Mouse (Mus musculus) erythroid progenitor cell, adult 5-6 weeks (primary cell): Measurements from ENCODE around the gene Tsku. TPM values are rescaled to one million over a fixed set of nuclear protein-coding genes. Genes with fewer than 3 reads are reported as not detected.
A peak's percentile ranks its signal among the peaks of the same experiment; 100 is the strongest.

Experiments
- ATAC-seq: replicated peaks from 2 replicates; pipeline ENCODE4 v1.8.0; 2016; ENCODE audit warnings: moderate number of reproducible peaks, mild to moderate bottlenecking, moderate TSS enrichment, inconsistent platforms; ENCODE audit not compliant: poor library complexity, low FRiP score, severe bottlenecking
- total RNA-seq, 2 experiments: library from RNA; stranded (forward) in 1 of 2; stranded (reverse) in 1 of 2; fragments of 150-400 nt in 1 of 2; fragments of 186-747, 209-891 nt in 1 of 2; gene quantifications; 2 replicates each; pipeline versions ENCODE4 v1.2.3 to v1.2.4; 2015 to 2017; ENCODE audit warnings: low replicate concordance in 2 of 2

Gene Tsku
- total RNA-seq, 2 experiments from 2014 or later = not detected

DNA sequence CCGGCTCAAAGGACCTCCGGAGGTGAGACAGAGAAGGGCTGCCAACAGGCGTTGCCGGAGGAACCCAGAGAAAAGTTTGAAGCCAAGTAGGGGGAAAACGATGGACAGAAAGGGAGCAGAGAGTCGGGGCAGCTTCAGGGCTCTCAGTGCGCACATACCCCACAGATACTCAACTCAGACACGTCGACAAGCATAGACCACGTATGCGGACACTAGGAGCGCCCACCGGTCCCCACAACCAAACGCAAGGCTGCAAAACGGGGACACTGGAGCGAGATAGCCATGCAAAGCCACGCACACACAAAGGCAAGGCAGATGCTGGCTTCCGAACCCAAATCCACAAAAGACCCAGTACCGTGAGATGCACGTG, 522 bp downstream of the Tsku start:
- no peak for ATAC-seq

DNA sequence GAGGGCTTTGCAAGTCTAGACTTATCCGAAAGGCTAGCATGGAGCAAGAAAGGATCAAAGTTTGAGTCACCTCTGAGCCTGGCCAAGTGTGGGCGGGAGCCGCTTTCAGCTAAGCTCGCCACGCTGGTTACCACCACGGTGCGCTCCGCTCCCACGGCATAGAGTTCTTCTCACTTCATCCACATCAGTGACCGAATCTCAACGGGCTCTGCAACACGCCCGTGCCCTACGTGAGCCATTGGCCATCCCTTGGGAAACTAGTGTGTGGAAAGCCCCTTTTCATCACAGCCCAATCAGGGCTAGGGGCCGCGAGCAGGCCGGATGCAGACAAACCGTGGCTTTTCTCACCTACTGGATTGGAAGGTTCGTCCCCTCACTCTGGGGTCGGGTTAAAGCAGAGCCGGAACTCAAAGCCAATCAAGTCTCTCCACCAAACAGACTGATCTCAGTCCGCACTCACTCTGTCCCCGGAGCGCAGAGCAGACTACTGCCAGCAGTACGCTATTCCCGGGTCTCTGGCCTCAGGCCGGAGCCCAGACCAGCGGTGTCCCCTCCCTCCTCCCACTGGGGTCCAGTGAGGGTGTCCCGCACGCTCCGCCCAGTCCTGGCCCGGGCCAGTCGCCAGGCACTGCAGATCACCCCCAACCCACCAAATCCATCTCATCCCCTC, 1.0 kb downstream of the Tsku start:
- ATAC-seq = no peak

DNA sequence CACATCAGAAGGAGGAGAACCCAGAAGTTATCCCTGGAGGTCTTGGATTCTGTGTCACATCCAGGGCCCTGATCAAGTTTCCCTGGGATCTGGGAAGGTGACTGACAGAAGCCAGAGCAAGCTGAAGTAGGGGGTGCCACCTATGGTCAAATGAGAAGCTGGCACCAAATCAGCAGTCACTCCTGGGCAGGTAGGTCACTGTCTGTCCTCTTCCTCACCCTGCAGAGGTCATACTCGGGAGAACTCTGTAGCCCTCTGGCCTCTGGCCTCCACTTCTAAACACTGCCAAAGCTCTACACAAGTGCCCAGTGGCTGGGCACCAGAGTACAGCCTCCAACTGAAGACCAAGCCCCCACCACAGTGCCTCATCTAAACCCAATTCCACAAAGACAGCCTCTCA, 3.1 kb downstream of the Tsku start:
- no peak for ATAC-seq

DNA sequence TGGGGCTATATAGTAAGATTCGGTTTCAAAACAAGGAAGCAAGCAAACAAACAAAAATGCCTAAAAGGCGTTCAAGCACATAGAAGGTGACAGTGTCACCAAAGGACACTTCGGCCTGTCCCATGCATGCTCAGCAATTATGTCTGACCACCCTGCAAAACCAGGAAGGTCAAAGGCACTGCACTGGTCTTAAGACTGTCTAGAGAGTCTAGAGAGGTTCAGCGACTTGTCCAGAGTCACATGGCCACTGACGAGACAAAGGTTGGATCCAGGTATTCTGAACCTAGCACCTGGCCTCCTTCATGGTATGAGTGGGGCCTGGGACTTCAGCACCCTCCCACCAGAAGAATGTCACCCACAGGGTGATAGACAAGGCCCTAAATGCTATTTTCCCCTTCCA, 3.8 kb downstream of the Tsku start:
- ATAC-seq = no peak

DNA sequence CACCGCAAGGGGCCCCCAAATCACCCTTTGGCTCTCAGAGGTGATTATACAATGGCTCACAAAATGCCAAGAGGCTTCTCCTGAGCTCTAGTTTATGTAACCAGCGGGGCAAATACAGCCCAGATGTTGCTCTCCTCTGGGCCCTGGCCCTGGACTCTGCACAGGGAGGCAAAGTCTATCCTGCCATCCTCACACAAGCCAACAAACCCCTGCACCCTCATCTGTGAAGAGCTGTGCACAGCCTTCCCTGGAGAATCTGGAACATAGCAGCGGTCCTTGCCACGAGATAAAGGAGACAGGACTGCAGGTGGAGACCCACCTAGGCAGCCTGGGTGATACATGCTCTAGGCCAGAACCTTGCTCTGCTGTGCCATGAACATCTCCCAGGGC, 6.2 kb downstream of the Tsku start:
- no peak for ATAC-seq

DNA sequence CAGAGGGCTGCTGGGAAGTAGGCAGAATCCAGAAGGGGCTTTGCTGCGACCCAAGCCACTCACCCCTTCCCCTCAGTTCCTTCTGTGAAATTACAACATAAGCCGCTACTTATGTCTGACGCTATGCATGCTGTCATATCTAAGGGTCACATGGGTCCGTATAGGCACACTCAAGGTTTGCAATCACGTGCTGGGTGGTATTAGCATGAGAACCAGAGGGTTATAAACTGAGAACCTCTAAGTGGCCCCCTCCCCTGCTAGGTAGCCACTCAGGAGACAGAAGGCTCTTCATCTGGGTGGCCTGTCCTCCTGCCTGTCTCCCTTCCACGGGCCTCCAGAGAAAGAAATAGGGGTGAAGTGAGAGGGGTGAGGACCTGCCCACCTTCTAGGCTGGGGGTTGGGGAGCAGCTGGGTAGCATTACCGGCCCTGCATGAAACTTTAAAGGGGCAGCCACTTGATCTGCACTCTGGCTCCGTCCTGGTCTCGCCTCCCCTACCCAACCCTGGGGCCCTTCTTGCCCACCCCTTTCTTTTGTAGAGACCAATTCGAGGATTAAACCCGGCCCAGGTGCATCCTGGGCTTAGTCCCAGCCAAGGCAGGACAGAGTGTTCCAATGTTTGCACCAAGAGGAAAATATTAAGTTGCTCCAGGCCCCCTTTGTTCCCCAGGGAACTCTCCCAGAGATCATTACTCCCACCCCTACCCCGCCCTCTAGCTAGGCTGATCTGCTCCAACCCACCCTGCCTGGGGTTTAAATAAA, 6.8 kb downstream of the Tsku start:
- no peak for ATAC-seq

DNA sequence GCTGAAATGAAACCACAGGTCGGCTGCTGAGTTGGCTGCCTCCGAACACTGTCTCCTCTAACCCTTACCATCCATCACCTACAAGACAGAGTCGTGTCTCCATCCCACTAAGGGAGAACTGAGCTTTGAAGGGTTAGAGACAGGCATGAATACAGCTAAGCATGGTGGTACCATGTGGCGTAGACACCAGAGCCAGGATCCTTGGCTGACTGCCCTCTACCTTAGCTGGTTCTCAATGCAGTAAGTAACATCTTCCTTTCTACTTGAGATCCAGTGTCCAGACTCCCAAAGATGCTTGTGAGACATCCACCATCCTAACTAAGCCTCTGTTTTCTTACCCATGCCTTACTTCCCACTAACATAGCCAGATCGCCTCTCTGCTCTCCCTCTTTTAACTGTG, 7.5 kb downstream of the Tsku start:
- no peak for ATAC-seq

DNA sequence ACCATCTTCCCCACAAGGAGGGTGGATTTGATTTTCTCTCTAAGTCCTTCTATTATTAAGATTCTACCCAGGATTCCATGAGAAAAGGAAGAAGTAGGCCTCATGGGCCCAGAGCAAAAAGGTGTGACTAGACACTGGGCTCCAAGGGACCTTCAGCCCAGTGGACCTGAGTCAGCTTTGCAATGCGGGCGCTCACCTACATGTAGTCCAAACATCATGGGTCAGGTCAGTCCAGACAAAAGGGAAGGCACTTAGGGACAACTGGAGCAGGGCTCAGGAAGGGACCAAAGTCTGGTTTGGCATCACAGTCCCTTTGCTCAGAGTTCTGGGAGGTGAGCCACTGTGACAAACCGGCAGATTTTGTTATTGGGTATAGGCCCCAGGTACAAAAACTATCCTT, 9.6 kb downstream of the Tsku start:
- no peak for ATAC-seq

DNA sequence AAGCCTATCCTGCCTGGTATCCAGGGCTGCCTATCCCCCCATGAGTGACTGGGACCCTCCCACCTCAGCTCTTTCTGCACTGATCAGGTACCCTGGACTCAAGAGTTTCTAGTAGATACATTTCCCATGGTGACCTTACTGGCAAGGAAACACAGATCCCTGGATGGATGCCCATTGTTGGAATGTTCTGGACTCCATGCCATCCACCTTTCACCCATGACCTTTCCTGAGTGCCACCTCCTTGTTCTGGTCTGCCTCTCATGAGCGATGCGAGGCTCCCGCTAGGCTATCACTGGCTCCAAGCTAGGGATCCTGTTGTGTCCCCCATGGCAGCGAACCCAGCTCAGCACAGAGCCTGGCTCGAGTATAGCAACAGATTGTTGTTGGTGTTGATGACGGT, 11.3 kb downstream of the Tsku start:
- ATAC-seq = no peak

DNA sequence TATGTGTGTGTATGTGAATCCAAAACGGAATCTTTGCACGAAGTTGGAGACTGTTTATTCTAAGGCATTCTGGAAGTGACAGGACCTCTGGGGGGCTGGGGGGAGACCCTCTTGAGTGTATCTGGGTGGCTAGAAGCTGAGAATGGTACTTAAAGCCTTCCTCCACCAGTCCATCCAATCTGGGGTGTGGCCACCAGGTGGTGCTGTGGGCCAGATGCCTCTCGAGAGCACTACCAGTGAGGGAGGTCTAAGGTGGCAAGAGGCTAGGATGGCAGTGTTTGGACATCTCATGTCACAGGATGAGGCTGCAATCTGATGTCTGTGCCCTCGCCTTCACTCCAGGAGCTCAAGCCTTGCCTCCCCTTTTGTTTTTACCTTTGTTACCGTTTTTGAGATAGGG, 12.0 kb downstream of the Tsku start:
- ATAC-seq = peak; percentile 66; the same call in 1 of the 2 replicates

DNA sequence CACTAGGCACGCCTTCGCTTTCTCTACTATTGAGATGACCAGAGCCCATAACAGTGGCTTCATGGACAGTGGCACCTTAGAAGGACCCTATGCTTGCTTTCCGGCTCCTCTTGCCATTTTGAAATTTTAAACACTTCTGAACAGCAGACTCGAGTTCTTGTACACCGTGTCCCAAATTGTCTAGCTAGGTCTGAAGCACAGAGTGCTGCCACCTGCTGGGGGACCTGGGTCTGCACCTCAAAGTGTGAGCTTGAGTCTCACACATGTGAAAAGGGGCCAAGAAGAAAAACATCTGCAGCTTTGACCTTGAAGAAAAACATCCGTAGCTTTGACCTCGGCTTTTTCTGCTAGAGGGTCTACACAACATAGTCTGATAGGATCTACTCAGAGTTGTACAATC, 13.1 kb downstream of the Tsku start:
- peak; percentile 57; the same call in 1 of the 2 replicates for ATAC-seq

DNA sequence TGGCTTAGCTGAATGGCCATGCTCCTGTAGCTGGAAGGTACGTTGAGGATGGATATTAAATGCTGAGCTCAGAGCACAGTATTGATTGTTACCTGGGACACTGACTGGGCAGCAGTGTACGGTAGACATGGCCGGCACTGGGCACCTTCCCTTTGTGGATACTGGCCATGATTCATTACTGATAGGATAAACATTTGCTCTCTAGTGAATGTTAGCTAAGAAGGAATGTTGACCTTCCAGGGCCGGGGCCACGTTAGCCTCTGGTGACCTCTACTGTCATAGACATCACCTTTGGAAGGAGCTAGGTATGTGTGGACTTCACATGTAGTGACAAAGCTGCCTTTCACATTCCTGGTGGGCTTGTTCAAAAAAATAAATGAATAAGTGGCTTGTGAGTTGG, 13.7 kb downstream of the Tsku start:
- ATAC-seq = no peak

DNA sequence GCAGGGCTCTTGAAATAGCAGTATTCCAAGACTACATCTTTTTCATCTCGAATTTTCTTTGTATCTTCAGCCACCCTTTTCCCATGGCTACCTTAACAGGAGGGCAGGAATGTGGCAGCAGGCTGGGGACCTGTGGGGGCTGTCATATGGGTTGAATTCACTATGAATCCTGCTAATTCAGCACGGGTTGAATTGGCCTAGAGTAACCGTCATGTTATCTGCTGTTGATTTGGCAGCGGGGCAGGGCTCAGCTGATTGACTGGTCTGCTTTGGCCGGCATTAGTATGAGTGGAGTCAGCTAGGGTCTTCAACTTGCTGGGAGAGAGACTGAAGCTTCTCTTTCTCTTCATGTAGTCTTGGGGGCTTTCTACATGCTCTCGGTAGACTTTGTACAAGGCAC, 16.1 kb downstream of the Tsku start:
- no peak for ATAC-seq

DNA sequence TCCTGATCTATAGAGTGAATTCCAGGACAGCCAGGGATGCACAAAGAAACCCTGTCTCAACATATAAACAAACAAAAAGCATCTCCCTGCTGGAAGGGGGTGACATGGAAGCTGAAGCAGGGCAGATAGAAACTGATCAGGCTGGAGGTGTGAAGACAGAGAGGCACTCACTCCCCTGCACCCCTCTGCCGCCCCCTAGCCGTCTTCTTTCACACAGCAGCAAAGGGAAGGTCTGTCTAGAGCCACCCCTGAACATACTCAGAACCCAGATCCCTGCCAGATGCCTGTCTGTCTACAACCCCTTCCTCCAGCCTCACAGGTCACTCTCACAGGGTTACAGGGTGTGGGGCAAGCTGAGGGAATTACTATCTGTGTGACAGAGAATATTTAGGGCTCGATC, 16.8 kb downstream of the Tsku start:
- peak; percentile 69 for ATAC-seq

DNA sequence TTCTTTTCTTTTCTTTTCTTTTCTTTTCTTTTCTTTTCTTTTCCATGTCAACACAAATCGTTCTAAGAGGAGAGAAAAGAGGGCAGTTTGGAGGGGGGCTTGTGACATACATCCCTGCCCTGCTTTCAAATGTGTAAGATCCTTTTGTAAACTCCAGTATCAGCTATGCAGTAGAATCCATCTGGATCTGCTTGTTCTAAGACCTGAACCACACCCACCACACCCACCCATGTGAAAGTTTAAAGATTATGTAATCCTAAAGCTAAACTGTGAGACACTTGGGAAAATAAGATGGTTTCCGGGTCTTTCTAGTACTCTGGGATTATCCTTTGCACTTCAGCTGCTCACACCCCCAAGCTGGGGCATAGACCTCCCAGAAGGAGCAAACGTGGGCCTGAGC, 18.9 kb downstream of the Tsku start:
- ATAC-seq = no peak

DNA sequence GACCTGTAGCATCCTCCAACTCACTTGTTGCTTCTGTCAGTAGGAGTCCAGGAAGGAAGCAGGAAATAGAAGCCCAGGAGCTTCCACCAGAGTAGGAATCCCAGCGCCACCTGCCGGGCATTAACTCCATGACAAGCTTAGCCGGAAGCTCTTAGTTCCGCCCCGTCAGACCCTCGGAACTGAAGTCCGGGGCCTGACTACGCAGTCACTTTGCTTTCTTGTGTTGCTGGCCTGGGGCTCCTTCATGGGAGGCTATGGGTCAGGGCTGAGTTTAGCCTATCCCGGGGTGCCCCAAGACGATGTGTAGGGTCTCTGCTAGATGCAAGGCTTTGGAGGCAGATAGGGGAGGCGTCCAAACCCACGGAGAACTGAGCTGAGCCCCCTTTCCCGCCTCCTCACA, 19.7 kb downstream of the Tsku start:
- ATAC-seq = peak; percentile 82

DNA sequence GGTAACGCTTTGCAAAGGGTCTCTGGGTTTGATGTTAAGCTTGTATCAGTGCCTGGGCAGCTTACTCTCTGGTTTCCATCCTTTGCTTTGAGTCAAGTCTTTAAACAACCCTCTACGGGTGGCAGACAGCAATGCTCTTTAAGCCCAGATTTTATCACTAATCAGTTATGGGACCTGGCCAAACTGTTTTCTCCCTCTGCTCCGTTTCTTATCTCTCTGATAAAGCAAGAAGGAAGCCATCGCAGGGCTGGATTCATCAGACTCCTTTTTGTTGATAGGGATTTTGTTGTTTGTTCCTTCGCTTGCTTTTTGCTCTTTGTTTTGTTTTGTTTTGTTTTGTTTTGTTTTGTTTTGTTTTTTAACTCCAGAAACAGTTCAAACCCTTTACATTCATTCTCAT, 20.8 kb downstream of the Tsku start:
- ATAC-seq = no peak

DNA sequence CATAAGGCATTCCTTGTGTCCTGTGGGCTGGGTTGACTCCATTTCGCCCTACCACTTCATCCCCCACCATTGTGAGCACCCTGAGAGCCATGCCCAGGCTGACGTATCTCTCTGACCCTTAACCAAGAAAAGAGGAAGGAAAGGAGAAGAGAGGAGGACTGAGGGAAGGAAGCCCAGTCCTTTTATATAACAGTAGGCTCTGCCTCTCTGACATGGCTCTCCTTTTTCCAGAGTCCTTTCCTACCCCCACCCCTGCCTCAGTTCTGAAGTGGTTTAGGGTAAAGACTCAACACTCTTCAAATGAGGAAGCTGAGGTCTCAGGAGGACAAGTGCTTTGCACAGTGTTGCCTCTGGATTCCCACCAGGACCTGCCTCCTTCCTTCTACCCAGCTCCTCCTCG, 27.1 kb downstream of the Tsku start:
- ATAC-seq = no peak

DNA sequence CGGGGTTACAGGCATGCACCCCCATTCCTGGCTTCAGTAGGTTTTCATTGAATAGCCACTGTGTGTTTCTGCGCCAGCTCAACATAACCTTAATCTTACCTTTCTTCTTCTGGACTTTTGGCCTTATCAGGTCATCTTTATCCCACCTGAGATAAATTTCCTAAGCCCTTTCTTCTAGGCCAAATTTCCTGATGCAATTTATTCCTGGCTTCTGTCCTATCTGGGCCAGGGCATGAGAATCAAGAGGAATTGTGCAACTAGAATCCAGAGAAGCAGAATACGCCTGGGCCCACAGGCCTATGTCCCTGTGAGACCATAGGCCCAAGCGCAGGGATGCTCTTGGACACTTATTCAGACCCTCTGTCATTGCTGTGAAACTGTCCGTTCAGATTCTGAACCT, 27.6 kb downstream of the Tsku start:
- ATAC-seq = no peak

DNA sequence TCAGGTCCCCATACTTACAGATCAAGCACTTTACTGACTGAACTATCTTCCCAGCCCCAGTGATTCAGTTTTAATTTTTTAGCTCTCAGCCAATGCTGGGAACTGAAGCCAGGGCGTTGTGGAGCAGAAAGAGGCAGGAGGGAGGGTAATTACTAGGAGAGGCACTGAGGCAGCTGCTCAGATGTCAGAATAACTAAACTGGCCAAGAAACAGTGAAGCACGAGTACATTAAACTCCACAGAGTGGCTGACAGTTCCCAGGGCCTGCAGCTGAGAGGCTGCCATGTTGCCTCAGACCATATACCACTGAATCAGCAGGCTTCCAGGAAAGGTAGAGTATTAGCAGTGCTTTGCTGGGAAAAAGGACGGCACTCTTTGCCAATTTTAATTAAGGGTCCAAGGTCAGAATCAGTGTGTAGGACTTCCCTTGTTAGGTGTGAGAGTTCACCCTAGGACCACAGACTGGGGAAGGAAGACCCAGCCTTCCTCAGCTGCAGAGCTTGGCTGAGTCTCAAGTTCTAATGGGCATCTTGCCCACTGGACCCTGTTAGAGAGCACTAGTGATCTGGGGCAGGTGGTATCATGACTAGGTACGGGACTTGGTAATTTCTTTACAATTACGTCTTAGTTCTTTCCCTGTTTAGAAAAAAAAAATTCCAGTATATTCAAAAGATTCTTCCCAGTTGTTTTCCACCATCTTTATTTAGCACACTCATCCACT, 28.3 kb downstream of the Tsku start:
- no peak for ATAC-seq

DNA sequence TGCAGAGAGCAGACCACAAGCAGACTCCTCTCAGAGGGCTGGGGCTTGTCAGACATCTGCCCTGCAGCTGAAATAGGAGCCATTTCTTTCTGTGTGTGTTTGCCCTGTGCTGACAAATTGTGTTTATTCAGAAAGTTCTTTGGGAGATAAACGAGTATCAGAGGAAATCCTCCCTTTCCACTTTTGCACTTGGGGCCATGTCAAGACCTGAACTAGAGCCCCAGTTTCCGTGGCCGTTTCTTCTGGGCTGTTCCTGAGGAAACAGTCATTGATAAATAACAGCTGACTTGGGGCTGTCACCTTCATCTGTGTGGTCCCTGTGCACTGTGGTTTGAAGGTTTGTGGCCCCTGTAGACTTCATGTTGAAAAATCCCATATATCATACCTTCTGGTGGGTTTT, 29.2 kb downstream of the Tsku start:
- ATAC-seq = no peak
